Mouse (Mus musculus): ENCODE measurements at regions not wholly inside any gene's neighbourhood (a gene's known extent, or its start where the extent isn't known, plus 50 kb on each side); places are given as distances from the start of the nearest gene placed in this dataset.

DNA sequence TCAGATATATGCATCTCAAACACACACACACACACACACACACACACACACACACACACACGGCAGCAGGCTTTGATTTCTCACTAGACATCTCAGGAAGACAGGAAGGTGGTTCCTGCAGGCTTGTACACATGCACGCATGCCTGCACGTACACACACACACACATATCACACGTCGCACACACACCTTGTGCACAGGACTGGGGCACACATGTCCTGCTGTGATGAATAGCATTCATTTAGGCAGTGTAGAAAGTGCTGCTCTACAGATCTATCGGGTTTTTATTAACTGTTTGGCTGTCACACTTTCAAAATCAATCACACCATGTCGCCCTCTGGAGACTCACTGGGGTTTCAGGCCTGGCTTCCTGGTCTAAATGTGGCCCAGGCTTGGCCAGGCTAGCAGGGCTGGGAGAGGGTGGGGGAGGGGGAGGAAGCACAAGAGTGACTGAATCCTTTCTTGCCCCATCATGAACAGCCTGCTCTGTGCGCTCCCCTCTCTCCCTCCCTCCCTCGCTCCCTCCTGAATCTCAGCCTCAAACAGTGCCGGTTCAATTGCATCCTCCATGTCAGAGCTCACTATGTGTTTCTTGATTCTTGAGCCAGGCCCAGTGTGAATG is 236.8 kb upstream of the Tle3 start:
- DNase-seq (ENCODE audit: low spot score) (no peak), ATAC-seq (ENCODE audit: low FRiP score, low read depth) (peak; percentile 79)
- Histone ChIP-seq H3K4me1 (ENCODE audit: control insufficient read depth, insufficient read depth, low read length) (peaks cover 7% of the 10 kb centered on the region; the same call in 1 of the 2 replicates), H3K4me2 (replicated peaks; ENCODE audit: low read depth, low read length, severe bottlenecking) (no peak overlapping the region), H3K4me3 (replicated peaks; ENCODE audit: low read length) (no peak overlapping the region), H3K27ac (replicated peaks; ENCODE audit: low read depth, low read length) (no peak overlapping the region; the same call in 1 of the 2 replicates), H3K9ac (ENCODE audit: low read depth, low read length, severe bottlenecking) (no peak overlapping the region), H3K9me3 (ENCODE audit: control insufficient read depth, low read length) (no peaks in the 10 kb centered on the region), H3K36me3 (ENCODE audit: control insufficient read depth, insufficient read depth, low read length) (no peaks in the 10 kb centered on the region), H3K27me3 (ENCODE audit: control insufficient read depth, insufficient read depth, low read length) (no peaks in the 10 kb centered on the region)
- no peak for TF ChIP-seq POLR2A (IDR thresholded peaks at IDR 0.05; ENCODE audit: borderline replicate concordance, extremely low read depth, insufficient read depth, insufficient read length)
- WGBS: 27% methylated on average over 10 of the region's 10 CpGs

DNA sequence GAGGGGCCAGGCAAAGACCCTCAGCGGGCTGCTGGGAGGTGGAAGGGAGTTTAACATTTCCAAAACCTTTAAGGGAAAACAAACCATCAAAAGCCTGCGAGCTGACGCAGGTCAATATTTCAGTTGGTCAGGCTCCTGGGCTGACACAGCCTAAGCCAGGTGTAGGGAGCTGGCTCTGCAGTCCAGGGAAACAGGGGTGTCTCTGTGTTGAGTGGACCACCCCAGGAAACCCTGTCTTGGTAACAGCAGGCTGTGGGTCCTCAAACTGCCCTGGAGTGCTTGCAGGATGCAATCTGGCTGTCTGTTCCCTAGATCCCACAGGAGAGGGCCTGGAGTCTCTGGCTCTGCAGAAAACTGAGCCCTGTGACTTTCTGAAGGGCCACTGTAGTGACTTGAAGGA is 236.2 kb upstream of the Tle3 start:
- Histone ChIP-seq H3K27ac (replicated peaks; ENCODE audit: low read depth, low read length) (no peak overlapping the region; the same call in 1 of the 2 replicates), H3K4me2 (replicated peaks; ENCODE audit: low read depth, low read length, severe bottlenecking) (no peak overlapping the region), H3K27me3 (ENCODE audit: control insufficient read depth, insufficient read depth, low read length) (no peaks in the 10 kb centered on the region), H3K9me3 (ENCODE audit: control insufficient read depth, low read length) (no peaks in the 10 kb centered on the region), H3K4me1 (ENCODE audit: control insufficient read depth, insufficient read depth, low read length) (peaks cover 7% of the 10 kb centered on the region; the same call in 1 of the 2 replicates), H3K4me3 (replicated peaks; ENCODE audit: low read length) (no peak overlapping the region), H3K36me3 (ENCODE audit: control insufficient read depth, insufficient read depth, low read length) (no peaks in the 10 kb centered on the region), H3K9ac (ENCODE audit: low read depth, low read length, severe bottlenecking) (no peak overlapping the region)
- DNase-seq (ENCODE audit: low spot score) (no peak), ATAC-seq (ENCODE audit: low FRiP score, low read depth) (peak; percentile 53)
- TF ChIP-seq POLR2A (IDR thresholded peaks at IDR 0.05; ENCODE audit: borderline replicate concordance, extremely low read depth, insufficient read depth, insufficient read length): no peak
- WGBS: 18% methylated on average over 3 of the region's 3 CpGs

DNA sequence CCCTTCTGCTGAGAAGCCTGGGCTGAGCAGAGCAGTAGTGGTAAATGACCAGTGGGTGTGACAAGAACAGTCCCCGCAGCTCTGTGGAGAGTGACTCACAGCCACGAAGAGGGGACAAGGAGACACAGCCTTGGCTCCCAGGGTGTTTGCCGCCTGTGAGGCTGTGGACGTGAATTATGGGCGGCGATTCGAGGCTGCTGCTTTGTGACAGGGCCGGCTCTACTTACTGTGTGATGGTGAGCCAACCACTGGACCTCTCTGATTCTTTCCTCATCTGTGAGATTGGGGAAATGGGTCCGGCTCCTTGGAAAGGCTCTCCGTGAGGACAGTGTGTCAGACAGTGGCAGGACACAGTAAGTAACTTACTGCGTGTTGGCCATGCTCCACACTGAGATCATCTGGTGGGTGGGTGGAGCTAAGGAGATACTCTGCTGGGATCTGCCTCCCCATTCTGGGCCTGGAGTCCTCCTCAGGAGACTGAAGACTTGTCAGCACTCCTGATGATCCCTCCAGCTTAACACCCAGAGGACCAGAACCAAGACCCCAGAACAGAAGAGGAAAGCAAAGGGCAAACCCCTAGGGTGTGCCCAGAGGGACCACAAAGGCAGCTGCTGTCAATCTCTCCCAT is 233.3 kb upstream of the Tle3 start:
- TF ChIP-seq POLR2A (IDR thresholded peaks at IDR 0.05; ENCODE audit: borderline replicate concordance, extremely low read depth, insufficient read depth, insufficient read length): no peak
- Histone ChIP-seq H3K36me3 (ENCODE audit: control insufficient read depth, insufficient read depth, low read length) (no peaks in the 10 kb centered on the region), H3K9me3 (ENCODE audit: control insufficient read depth, low read length) (no peaks in the 10 kb centered on the region), H3K27me3 (ENCODE audit: control insufficient read depth, insufficient read depth, low read length) (no peaks in the 10 kb centered on the region), H3K4me1 (ENCODE audit: control insufficient read depth, insufficient read depth, low read length) (peaks cover 7% of the 10 kb centered on the region; the same call in 1 of the 2 replicates), H3K27ac (replicated peaks; ENCODE audit: low read depth, low read length) (no peak overlapping the region), H3K4me2 (replicated peaks; ENCODE audit: low read depth, low read length, severe bottlenecking) (no peak overlapping the region), H3K4me3 (replicated peaks; ENCODE audit: low read length) (no peak overlapping the region), H3K9ac (ENCODE audit: low read depth, low read length, severe bottlenecking) (no peak overlapping the region)
- no peak for ATAC-seq (ENCODE audit: low FRiP score, low read depth)
- 66% methylated on average over 11 of the region's 11 CpGs for WGBS
- no peak for DNase-seq (ENCODE audit: low spot score)

DNA sequence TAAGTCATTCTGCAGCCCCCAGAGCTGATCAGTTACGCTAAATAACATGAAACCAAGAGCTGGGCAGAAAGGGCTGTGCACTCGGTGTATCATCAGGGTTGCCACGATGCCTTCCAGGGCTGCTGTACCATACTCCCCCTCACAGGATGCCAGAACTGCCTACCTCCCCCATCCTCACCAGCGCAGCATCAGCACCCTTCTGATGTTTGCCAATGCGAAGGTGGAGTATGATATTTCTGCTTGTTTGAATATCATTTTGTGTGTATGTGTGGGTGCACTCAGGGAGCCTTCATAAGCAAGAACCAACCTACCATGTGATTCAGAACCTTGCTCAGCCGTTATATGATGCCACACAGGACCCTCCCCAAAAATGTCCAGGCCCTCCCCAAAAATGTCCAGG is 229.1 kb upstream of the Tle3 start:
- DNase-seq (ENCODE audit: low spot score): no peak
- no peak for ATAC-seq (ENCODE audit: low FRiP score, low read depth)
- Histone ChIP-seq H3K27ac (replicated peaks; ENCODE audit: low read depth, low read length) (no peak overlapping the region), H3K36me3 (ENCODE audit: control insufficient read depth, insufficient read depth, low read length) (no peaks in the 10 kb centered on the region), H3K9me3 (ENCODE audit: control insufficient read depth, low read length) (no peaks in the 10 kb centered on the region), H3K9ac (ENCODE audit: low read depth, low read length, severe bottlenecking) (no peak overlapping the region), H3K4me3 (replicated peaks; ENCODE audit: low read length) (no peak overlapping the region), H3K4me1 (ENCODE audit: control insufficient read depth, insufficient read depth, low read length) (no peaks in the 10 kb centered on the region), H3K4me2 (replicated peaks; ENCODE audit: low read depth, low read length, severe bottlenecking) (no peak overlapping the region), H3K27me3 (ENCODE audit: control insufficient read depth, insufficient read depth, low read length) (no peaks in the 10 kb centered on the region)
- 88% methylated on average over 6 of the region's 6 CpGs for WGBS
- TF ChIP-seq POLR2A (IDR thresholded peaks at IDR 0.05; ENCODE audit: borderline replicate concordance, extremely low read depth, insufficient read depth, insufficient read length): no peak

DNA sequence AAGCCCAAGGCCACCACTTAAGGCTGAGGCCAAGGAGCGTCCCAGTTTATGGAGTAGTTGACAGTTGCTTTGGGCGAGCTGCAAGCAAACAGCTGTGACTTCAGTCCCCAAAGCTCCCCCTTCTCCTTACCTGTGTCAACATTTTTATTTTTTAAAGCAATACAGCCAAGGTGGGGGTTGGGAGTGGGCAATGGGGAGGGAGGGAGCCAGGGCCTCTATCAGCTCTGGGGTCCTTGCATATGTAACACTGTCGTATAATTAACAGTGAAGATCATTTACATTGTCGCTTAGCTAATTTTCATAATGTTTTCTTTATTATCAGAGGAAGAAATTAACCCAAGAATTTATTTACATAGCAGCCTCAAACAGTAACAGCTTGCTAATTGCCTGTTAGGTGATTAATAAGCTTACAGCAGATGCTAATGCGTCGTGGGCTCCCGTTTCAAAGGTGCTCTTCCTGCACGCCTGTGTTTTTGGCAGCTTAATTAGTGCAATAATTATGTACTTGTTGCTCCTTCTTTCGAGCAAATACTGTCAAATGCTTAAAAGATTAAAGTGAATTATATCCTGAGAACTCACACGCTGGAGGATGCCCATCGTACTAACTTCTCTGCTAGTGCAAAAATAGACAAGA is 227.4 kb upstream of the Tle3 start:
- H3K9me3 ChIP-seq (ENCODE audit: control insufficient read depth, low read length): no peaks in the 10 kb centered on the region
- ATAC-seq (ENCODE audit: low FRiP score, low read depth) (no peak), DNase-seq (ENCODE audit: low spot score) (no peak)
- H3K27ac ChIP-seq (replicated peaks; ENCODE audit: low read depth, low read length): no peak overlapping the region
- TF ChIP-seq POLR2A (IDR thresholded peaks at IDR 0.05; ENCODE audit: borderline replicate concordance, extremely low read depth, insufficient read depth, insufficient read length): no peak
- H3K36me3 ChIP-seq (ENCODE audit: control insufficient read depth, insufficient read depth, low read length): no peaks in the 10 kb centered on the region
- no peak overlapping the region for H3K4me3 ChIP-seq (replicated peaks; ENCODE audit: low read length)
- H3K9ac ChIP-seq (ENCODE audit: low read depth, low read length, severe bottlenecking): no peak overlapping the region
- no peaks in the 10 kb centered on the region for H3K27me3 ChIP-seq (ENCODE audit: control insufficient read depth, insufficient read depth, low read length)
- H3K4me2 ChIP-seq (replicated peaks; ENCODE audit: low read depth, low read length, severe bottlenecking): no peak overlapping the region
- H3K4me1 ChIP-seq (ENCODE audit: control insufficient read depth, insufficient read depth, low read length): no peaks in the 10 kb centered on the region
- WGBS: 43% methylated on average over 11 of the region's 11 CpGs
